Comparison of ENCODE assay signal across 21 mouse cellular contexts in genomic region chr5:24725897-24726296, GRCm38 (mm10). TPM values are rescaled to one million over a fixed set of nuclear protein-coding genes. Genes with fewer than 3 reads are reported as not detected.
DNase-seq lines count a peak whose midpoint lies in the region; ATAC-seq and TF ChIP-seq lines count a peak whose summit lies in the region.
"Had no signal": no experiment of that assay in that cellular context is flagged by ENCODE, and none has a peak within 500 bp of the region (broad histone marks: within the 10 kb centered on the region; RNA-seq: fewer than 3 reads in every experiment).

No protein-coding gene starts in this region.

- DNase-seq in hindbrain, embryonic 10.5 days (ENCODE audit: low spot score) = no peak
- no peak for DNase-seq in lung, adult 18-20 months
- peak; percentile 16 to 53 for DNase-seq in kidney, postnatal 36 days
- no peak for DNase-seq in layer of hippocampus, postnatal 36 days
- DNase-seq in cerebellum, adult 2 months = no peak
- DNase-seq: cerebellum, postnatal 36 days; heart, postnatal 4 days; lung, postnatal 4 days; right cerebral cortex, postnatal 25 days; thymus, adult 2 months had no signal

- no peaks in the 10 kb centered on the region for H3K36me3 ChIP-seq in hindbrain, embryonic 13.5 days
- peaks cover 2% of the 10 kb centered on the region; the same call in 1 of the 2 replicates for H3K36me3 ChIP-seq in hindbrain, embryonic 10.5 days
- H3K36me3 ChIP-seq in lung, embryonic 15.5 days = peaks cover 6% of the 10 kb centered on the region; the same call in 1 of the 2 replicates
- peaks cover 28% of the 10 kb centered on the region for H3K36me3 ChIP-seq in embryonic facial prominence, embryonic 12.5 days
- H3K36me3 ChIP-seq: forebrain, embryonic 15.5 days; midbrain, embryonic 15.5 days had no signal

- TF ChIP-seq CTCF in cerebellum, adult 2 months (IDR thresholded peaks at IDR 0.05; ENCODE audit: borderline replicate concordance, insufficient read depth, low read depth, low read length) = no peak

- peaks cover 32% of the 10 kb centered on the region for H3K27me3 ChIP-seq in hindbrain, embryonic 13.5 days
- peaks cover 30% of the 10 kb centered on the region for H3K27me3 ChIP-seq in hindbrain, embryonic 10.5 days (ENCODE audit: insufficient read depth, poor library complexity, severe bottlenecking)
- no peaks in the 10 kb centered on the region for H3K27me3 ChIP-seq in lung, embryonic 15.5 days
- H3K27me3 ChIP-seq in embryonic facial prominence, embryonic 12.5 days = no peaks in the 10 kb centered on the region
- H3K27me3 ChIP-seq in cerebellum, adult 2 months (ENCODE audit: control insufficient read depth, insufficient read depth, low read length) = peaks cover 5% of the 10 kb centered on the region; the same call in 1 of the 2 replicates

- peaks cover 28% of the 10 kb centered on the region for H3K4me1 ChIP-seq in hindbrain, embryonic 13.5 days (replicated peaks)
- H3K4me1 ChIP-seq in hindbrain, embryonic 10.5 days (replicated peaks) = peaks cover 37% of the 10 kb centered on the region
- H3K4me1 ChIP-seq in lung, embryonic 15.5 days = peaks cover 62% of the 10 kb centered on the region
- H3K4me1 ChIP-seq in embryonic facial prominence, embryonic 12.5 days = peaks cover 38% of the 10 kb centered on the region
- no peaks in the 10 kb centered on the region for H3K4me1 ChIP-seq in cerebellum, adult 2 months (ENCODE audit: control insufficient read depth, insufficient read depth, low read length)

- ATAC-seq in hindbrain, embryonic 13.5 days (ENCODE audit: low FRiP score) = no peak
- no peak for ATAC-seq in lung, embryonic 15.5 days (ENCODE audit: borderline replicate concordance, extremely low read depth, low FRiP score, low TSS enrichment)
- no peak for ATAC-seq in embryonic facial prominence, embryonic 12.5 days (ENCODE audit: insufficient number of reproducible peaks, insufficient read depth, low FRiP score, low TSS enrichment)
- ATAC-seq: forebrain, embryonic 15.5 days; midbrain, embryonic 15.5 days had no signal

- no peaks in the 10 kb centered on the region for H3K9me3 ChIP-seq in hindbrain, embryonic 13.5 days
- H3K9me3 ChIP-seq in hindbrain, embryonic 10.5 days = no peaks in the 10 kb centered on the region
- no peaks in the 10 kb centered on the region for H3K9me3 ChIP-seq in lung, embryonic 15.5 days
- no peaks in the 10 kb centered on the region for H3K9me3 ChIP-seq in embryonic facial prominence, embryonic 12.5 days
- H3K9me3 ChIP-seq: forebrain, embryonic 15.5 days; midbrain, embryonic 15.5 days had no signal

- H3K27ac ChIP-seq in hindbrain, embryonic 13.5 days = peak overlapping the region; percentile 60; the same call in 1 of the 2 replicates
- H3K27ac ChIP-seq in hindbrain, embryonic 10.5 days = no peak overlapping the region
- H3K27ac ChIP-seq in lung, embryonic 15.5 days = peak overlapping the region; percentile 90
- H3K27ac ChIP-seq in embryonic facial prominence, embryonic 12.5 days = peak overlapping the region; percentile 73; the same call in 1 of the 2 replicates
- H3K27ac ChIP-seq in cerebellum, adult 2 months (ENCODE audit: insufficient read depth, low read length) = no peak overlapping the region
- H3K27ac ChIP-seq: forebrain, embryonic 15.5 days; midbrain, embryonic 15.5 days had no signal

- WGBS in hindbrain, embryonic 13.5 days = 72% methylated on average over 6 of the region's 6 CpGs
- 76% methylated on average over 6 of the region's 6 CpGs for WGBS in hindbrain, embryonic 10.5 days
- 54% methylated on average over 6 of the region's 6 CpGs for WGBS in lung, embryonic 15.5 days
- 66% methylated on average over 6 of the region's 6 CpGs for WGBS in embryonic facial prominence, embryonic 12.5 days
- WGBS in cerebellum, adult 2 months = 64% methylated on average over 6 of the region's 6 CpGs

- H3K4me2 ChIP-seq in hindbrain, embryonic 13.5 days = no peak overlapping the region
- no peak overlapping the region; the same call in 1 of the 2 replicates for H3K4me2 ChIP-seq in lung, embryonic 15.5 days
- no peak overlapping the region for H3K4me2 ChIP-seq in embryonic facial prominence, embryonic 12.5 days (replicated peaks)
- H3K4me2 ChIP-seq: forebrain, embryonic 15.5 days; liver, embryonic 11.5 days; midbrain, embryonic 15.5 days had no signal

- no peak overlapping the region for H3K9ac ChIP-seq in hindbrain, embryonic 13.5 days
- H3K9ac ChIP-seq in lung, embryonic 15.5 days = no peak overlapping the region
- H3K9ac ChIP-seq in embryonic facial prominence, embryonic 12.5 days = no peak overlapping the region
- H3K9ac ChIP-seq: forebrain, embryonic 15.5 days; midbrain, embryonic 15.5 days had no signal

- no peak for TF ChIP-seq POLR2A in cerebellum, adult 2 months (IDR thresholded peaks at IDR 0.05; ENCODE audit: borderline replicate concordance, insufficient read depth, low read length)

- no peak overlapping the region for H3K4me3 ChIP-seq in hindbrain, embryonic 13.5 days
- no peak overlapping the region for H3K4me3 ChIP-seq in hindbrain, embryonic 10.5 days
- no peak overlapping the region for H3K4me3 ChIP-seq in lung, embryonic 15.5 days
- H3K4me3 ChIP-seq in embryonic facial prominence, embryonic 12.5 days = no peak overlapping the region
- H3K4me3 ChIP-seq in cerebellum, adult 2 months (replicated peaks; ENCODE audit: insufficient read depth, low read depth, low read length) = no peak overlapping the region
- H3K4me3 ChIP-seq: forebrain, embryonic 15.5 days; midbrain, embryonic 15.5 days had no signal

RNA-seq across cellular contexts. Expression of gene Wdr86, which starts 4.6 kb away (rescaled TPM):
- polyA plus RNA-seq in hindbrain, embryonic 13.5 days (2015; fragmentation: Nextera tagmentation; extraction: Ambion mirVana) = 7.0 and 8.0 TPM in 2 replicates
- 20.9 and 25.2 TPM in 2 replicates for polyA plus RNA-seq in hindbrain, embryonic 10.5 days (2016; fragmentation: Nextera tagmentation; extraction: Ambion mirVana)
- 36.3 and 37.2 TPM in 2 replicates for polyA plus RNA-seq in lung, embryonic 15.5 days (2015; fragmentation: Nextera tagmentation; extraction: Ambion mirVana)
- 69.7 and 78.3 TPM in 2 replicates for polyA plus RNA-seq in embryonic facial prominence, embryonic 12.5 days (2016; fragmentation: Nextera tagmentation; extraction: Ambion mirVana)
- total RNA-seq in layer of hippocampus, postnatal 36 days (2021) = 1 to 10 TPM in 1 of 2 experiments, under 1 TPM in 1; 0.22 to 1.5 TPM
- 1.5 and 3.6 TPM in 2 replicates for polyA plus RNA-seq in cerebellum, adult 2 months (2012; rRNA removed)
- total RNA-seq: gastrocnemius, adult 18-20 months had no signal
- polyA plus RNA-seq: C2C12 had no signal

RNA-seq across cellular contexts. Expression of gene Crygn, which starts 31.9 kb away (rescaled TPM):
- 1.0 and 2.1 TPM in 2 replicates for polyA plus RNA-seq in hindbrain, embryonic 13.5 days (2015; fragmentation: Nextera tagmentation; extraction: Ambion mirVana)
- 0.42 and 0.44 TPM in 2 replicates for polyA plus RNA-seq in hindbrain, embryonic 10.5 days (2016; fragmentation: Nextera tagmentation; extraction: Ambion mirVana)
- 2.0 and 2.2 TPM in 2 replicates for polyA plus RNA-seq in lung, embryonic 15.5 days (2015; fragmentation: Nextera tagmentation; extraction: Ambion mirVana)
- polyA plus RNA-seq in embryonic facial prominence, embryonic 12.5 days (2016; fragmentation: Nextera tagmentation; extraction: Ambion mirVana) = 6.5 and 18.4 TPM in 2 replicates
- under 1 TPM; 0.53 to 0.95 TPM for total RNA-seq in layer of hippocampus, postnatal 36 days (2021)
- polyA plus RNA-seq in cerebellum, adult 2 months (2012; rRNA removed) = 0.34 and 0.76 TPM in 2 replicates
- total RNA-seq: gastrocnemius, adult 18-20 months; heart, adult 8-10 months; heart, postnatal 4 days; left cerebral cortex, postnatal 14 days had no signal
- polyA plus RNA-seq: C2C12; liver, embryonic 11.5 days; neural tube, embryonic 11.5 days had no signal

RNA-seq across cellular contexts. Expression of gene Nub1, which starts 40.6 kb away (rescaled TPM):
- 45.5 and 45.6 TPM in 2 replicates for polyA plus RNA-seq in hindbrain, embryonic 13.5 days (2015; fragmentation: Nextera tagmentation; extraction: Ambion mirVana)
- 27.3 and 28.8 TPM in 2 replicates for polyA plus RNA-seq in hindbrain, embryonic 10.5 days (2016; fragmentation: Nextera tagmentation; extraction: Ambion mirVana)
- 33.5 and 33.9 TPM in 2 replicates for polyA plus RNA-seq in lung, embryonic 15.5 days (2015; fragmentation: Nextera tagmentation; extraction: Ambion mirVana)
- polyA plus RNA-seq in embryonic facial prominence, embryonic 12.5 days (2016; fragmentation: Nextera tagmentation; extraction: Ambion mirVana) = 33.9 and 34.0 TPM in 2 replicates
- total RNA-seq in layer of hippocampus, postnatal 36 days (2021) = 10 to 100 TPM; 63.3 to 65.9 TPM
- polyA plus RNA-seq in cerebellum, adult 2 months (2012; rRNA removed) = 79.0 and 80.4 TPM in 2 replicates

Comparison
In these comparisons a context has a peak if more than half of its experiments do, and no peak if none do; other contexts are left out.
1. H3K27ac ChIP-seq: peak in hindbrain, embryonic 13.5 days (single experiment), lung, embryonic 15.5 days (single experiment) and embryonic facial prominence, embryonic 12.5 days (single experiment); none in hindbrain, embryonic 10.5 days (single experiment) and cerebellum, adult 2 months (single experiment).
2. DNase-seq: peak in kidney, postnatal 36 days (2 of 2); none in hindbrain, embryonic 10.5 days (single experiment), lung, adult 18-20 months (0 of 2), layer of hippocampus, postnatal 36 days (0 of 2) and cerebellum, adult 2 months (0 of 2).